Mouse (Mus musculus) heart, adult 2 months (tissue): Measurements from ENCODE around the gene Tbc1d30.

ENCODE experiments used
- CTCF ChIP-seq: fragments of 200-600 bp; IDR thresholded peaks from 2 replicates; pipeline ENCODE4 v1.8.1; 2022; ENCODE audit warnings: antibody characterized with exemption, mild to moderate bottlenecking, moderate library complexity
- POLR2A ChIP-seq: fragments of 200-500 bp; IDR thresholded peaks from 2 replicates; pipeline ENCODE4 v1.6.1; 2011; ENCODE audit warnings: mild to moderate bottlenecking, low read depth, low read length, control low read depth; ENCODE audit not compliant: insufficient read depth

DNA sequence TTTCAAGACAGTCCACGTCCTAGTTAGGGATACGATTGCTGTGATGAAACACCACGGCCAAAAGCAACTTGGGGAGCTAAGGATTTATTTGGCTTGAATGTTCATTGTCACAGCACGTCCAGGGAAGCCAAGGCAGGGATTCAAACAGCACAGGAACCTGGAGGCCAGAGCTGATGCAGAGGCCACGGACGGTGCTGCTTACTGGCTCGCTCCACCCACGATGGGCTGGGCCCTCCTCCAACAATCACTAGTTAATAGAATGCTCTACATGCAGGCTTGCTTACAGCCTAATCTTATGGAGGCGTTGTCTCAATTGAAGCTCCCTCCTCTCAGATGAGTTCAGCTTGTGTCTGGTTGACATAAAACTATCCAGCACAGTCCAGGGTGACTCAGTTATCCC is 16.7 kb upstream of the Tbc1d30 start:
- TF ChIP-seq CTCF = no peak
- no peak for TF ChIP-seq POLR2A
